Mouse (Mus musculus): ENCODE measurements at regions not wholly inside any gene's neighbourhood (a gene's known extent, or its start where the extent isn't known, plus 50 kb on each side); places are given as distances from the start of the nearest gene placed in this dataset.
"Not testable (repeated sequence)": the region's sequence is repeated elsewhere in the genome, so short reads cannot be mapped to it uniquely, and the experiment has no call there.

DNA sequence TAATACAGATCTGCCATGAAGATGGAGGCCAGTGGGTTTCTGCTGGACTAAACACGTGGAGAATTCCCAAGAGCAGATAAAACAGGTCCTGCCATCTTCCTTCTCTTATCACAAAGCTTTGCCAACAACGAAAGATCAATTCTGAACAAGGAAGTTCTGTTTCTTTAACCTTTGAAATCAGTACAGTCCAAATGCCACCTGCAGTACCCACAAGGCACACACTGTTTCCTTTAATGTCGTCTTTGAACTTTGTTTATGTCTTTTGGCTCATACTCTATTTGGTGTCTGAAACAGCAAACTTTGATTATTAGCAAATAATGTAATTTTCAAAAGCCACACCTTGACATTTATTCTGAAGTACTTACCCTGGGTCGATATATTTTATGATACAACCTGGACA, 536.5 kb downstream of the Bckdhb start:
- ATAC-seq = no peak

DNA sequence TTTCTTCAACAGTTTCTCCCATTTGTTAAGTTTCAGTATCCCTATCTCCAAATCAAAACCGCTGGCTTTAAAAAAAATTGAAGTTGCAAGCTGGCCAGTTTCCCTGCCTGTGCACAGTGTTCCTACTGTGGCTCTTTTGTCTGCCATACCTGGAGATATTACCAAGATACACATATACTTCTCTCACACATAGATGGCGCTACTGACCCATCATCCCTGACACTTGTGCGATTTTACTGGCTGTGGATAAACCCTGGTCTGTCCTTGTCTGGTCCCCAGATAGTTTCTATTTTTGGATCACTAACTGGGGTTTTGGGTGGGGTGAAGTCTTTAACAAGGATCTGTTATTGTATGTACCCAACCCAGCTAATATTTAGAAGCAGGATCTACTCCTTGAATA, 541.8 kb downstream of the Bckdhb start:
- peak; percentile 50 for ATAC-seq

DNA sequence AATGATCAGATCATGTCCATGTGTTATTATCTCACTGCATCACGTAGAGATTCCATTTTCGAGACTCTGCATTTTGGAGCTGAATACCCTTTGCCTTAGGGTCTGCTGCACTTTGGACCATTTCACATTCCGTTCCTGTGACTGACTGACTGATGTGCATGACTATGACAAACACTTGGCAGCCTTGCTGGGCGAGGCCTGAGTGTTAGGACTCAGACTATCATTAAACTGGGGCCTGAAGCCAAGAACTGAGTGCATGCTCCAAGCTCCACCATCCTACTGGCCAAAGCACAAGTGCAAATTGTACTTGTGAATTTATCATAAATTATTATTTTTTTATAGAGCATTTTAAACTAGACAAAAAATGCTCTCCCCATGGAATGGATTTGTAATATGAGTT, 547.8 kb downstream of the Bckdhb start:
- ATAC-seq = no peak

DNA sequence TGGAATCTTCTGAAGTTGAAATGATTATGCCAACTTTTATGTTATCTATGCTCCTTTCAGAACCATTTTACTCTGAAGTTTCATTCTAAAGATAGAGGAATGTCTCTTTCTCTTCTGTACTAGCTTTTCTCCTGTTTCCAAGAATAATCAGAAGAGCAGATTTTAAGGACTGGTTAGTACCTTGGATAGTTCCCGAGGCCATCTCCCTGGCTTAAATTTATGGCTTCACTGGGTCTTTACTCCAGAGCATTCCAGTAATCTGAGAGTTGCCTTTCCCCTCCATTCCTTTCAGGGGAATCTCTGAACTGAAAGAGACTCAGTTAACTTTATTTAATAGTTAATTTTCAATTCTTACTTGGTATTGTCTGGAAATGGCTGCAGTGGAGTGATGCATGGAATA, 551.0 kb downstream of the Bckdhb start:
- ATAC-seq = no peak

DNA sequence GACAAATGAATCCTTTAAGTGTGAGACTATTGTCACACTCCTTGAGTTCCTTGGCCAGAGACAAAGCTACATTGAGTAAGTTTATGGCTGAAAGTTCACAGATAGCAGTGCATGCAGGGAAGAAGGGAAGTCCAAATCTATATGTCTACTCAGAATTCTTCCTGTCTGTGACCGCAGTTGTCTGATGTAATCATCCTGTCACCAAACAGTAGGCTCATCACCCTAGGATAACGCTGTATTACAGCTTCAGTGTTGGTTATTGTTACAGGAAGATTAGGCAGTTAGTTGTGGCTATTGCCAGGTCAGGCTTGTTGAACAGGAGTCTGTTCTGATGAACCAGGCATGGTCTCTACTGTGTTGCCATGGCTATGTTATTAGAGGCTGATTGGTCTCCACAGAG, 574.6 kb downstream of the Bckdhb start:
- ATAC-seq = no peak

DNA sequence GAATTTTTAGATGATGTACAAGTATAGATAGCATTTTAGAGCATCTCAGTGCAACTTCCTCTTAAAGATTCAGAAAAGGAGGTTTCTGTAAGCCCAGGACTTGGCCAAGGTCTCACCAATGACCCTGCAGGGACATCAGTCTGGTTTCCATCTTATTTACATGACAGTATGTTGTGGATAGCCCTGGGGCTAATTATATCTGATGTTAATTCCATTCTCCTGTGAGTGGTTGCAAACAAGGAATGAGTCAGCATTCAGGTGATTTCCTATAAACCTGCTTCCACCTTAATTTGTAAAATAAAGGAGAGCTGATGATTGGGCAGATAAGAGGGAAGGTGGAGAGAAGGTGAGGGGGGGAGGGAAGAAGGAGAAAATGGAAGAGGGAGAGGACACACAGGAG, 578.0 kb downstream of the Bckdhb start:
- ATAC-seq = not testable (repeated sequence)

DNA sequence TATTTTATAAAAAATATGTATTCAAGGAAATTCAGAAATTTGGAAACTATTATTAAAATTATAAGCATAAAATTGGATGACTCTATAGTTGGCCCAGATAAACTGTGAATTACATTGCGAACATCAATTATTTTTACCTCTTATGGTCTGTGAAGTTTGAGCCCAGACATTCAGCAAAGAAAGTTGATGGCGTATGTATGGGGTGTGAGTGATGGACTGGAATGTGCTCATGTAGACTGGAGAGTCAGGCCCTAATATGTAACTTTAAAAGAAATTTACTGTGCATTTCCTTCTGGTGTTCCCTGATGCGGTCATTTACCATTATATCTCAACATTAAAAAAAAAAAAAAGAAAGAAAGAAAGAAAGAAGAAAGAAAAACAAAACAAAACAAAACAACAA, 592.1 kb downstream of the Bckdhb start:
- ATAC-seq = no peak

DNA sequence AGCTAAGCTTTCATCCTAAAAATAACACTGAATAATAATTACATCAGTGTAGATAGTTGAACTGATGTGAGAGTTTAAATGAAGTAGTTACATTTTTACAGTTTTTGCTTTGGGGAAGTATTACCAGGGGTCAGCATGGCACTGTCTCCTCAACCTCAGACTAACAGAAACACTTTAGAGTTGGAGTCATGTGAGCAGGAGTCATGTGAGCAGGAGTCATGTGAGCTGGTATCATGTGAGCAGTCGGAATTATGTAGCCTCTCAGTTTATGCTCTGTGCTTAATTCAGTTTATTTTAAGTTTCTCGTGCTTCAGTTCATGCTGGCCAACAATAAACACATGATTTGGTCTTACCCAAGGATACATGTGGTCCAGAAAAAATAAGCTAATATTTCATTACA, 620.5 kb downstream of the Bckdhb start:
- ATAC-seq = no peak

DNA sequence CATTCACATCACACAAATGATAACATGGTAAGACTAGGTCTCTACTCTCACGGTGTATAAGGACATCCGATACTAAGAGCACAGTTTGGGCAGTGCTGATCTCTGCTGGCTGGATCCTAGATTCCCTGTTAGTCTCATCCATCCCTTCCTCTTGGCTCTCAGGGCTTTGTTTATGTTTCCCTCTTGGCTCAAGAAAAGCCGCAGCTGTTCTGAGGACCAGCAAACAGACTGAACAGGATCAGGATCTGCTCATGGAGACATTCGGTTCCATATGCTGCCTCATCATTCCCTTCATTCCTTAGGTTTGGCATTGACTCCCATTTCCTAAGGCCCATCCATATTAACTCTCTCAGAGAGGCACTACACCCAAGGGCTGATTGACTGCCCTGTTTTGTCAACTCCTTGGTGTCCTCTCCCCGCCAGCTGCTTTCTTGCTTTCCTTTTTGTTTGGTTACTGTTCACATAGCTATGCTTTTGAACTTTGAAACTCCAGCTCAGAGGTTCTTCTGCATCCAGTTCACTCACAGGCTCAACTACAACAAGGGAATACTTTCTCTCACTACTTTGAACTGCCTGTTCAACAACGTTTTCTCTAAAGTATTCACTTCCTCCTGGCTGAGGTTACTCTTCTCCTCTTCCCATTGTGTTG, 623.2 kb downstream of the Bckdhb start:
- ATAC-seq = no peak

DNA sequence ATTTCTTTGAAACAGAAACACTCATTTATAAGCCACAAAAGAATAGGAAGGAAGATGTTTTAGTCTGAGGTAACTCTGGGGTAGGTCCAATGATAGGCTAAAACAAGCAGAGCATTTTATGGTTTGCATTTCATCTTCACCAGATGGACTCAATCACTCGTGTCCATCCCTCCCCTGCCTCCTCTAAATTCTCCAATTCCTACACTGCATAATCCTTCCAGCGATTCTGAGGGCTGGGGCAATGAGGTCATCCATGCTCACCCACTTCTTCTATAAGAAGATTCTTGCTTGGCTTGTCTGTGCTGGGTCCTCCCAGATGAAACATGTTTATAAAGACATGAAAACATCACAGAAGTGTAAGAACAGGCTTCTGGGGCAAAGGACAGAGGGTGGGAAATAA, 630.3 kb downstream of the Bckdhb start:
- no peak for ATAC-seq

DNA sequence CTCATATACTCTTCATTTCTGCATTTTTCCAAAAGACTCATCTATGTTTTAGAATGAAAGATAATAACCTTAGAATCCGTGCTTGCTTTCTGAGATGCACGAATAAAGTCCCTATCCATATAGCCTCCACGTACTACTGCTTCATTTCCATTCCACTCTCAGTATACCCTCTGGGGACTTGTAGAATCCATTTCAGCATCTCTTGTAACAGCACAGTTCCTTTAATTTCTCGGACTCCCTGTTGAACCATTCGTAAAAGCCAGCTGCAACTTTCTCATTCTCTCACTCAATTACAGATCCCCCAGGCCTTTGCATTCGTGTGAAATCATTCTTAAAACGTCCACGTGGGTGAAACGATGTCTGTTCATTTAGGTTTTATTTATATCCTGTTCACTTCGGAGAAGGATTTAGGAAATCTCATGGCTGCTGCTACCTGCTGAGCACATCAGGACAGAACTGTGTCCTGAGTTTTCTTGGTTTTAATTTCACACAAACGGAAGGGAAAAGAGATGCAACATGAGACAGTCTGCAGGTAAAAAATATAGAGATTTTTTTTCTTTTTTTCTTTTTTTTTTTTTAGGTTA, 631.4 kb downstream of the Bckdhb start:
- no peak for ATAC-seq

DNA sequence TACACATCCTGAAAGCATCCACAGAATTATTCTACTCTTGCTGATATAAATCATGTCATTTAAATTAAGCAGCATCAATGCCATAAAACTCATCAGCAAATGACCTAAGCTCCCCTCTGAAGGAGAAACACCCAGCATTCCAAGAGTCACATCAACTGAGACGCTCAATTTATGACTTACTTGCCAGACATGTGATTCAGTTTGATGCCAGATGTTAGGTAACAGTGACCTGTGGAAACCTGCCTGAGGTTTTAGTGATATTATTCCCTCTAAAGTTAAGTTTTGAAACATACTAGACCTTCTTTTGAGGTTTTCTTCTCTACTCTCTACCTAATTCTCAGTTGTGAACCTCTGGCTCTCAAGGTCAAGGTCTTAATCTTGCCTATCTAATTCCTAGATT, 633.4 kb downstream of the Bckdhb start:
- ATAC-seq = no peak

DNA sequence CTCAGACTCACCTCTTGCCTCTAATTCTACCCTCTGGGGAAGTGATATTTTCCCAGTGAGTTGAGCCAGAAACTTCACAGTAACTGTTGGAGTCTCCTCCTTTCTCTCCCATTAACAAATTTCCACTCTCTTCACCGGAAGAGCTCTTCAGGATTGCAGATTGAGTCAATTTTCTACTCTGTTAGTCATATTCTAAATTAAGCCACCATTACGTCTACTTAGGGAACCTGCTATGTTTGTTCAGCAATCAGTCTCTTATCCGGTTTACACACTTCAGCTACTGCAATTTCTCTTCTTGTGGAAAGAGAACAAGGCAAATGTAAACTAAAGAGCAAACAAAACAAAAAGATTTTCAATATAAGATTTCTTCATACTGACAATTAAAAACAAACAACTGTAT, 644.6 kb downstream of the Bckdhb start:
- ATAC-seq = no peak

DNA sequence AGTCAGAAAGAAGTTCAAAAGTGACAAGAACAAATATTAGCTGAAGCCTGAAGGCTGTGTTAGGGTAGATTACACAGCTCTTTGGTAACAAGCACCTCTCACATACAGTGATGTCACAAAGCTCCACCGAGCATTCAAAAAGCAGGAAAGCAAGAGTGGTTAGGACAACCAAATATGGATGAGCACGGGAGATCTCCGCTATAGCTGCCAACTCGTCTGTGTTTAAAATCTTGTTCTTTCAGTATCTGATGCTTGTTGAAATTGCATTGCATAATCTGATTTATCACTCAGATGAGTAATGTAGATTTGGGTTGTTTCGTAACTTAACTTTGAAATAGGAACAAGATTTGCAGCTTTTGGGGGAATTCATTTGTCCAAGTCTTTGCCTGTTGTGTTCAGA, 652.8 kb downstream of the Bckdhb start:
- ATAC-seq = no peak

DNA sequence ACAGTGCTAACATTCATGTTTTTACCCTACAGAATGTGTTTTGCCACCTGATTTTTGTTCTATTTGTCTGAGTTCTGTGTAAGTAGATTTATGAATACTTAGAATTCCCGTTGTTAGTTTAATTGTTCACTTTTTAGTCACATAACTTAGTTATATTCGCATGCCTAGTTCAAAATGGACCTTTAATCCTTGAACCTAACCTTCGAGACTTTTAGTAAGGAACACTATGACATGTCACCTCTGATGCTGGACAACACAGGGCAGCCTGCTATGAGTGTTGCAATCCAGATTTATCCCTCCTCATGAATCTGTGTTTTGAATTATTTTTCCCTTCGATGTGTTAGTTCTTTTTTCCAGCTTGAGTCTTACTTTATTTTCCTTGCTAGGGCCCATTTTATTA, 662.8 kb downstream of the Bckdhb start:
- ATAC-seq = no peak

DNA sequence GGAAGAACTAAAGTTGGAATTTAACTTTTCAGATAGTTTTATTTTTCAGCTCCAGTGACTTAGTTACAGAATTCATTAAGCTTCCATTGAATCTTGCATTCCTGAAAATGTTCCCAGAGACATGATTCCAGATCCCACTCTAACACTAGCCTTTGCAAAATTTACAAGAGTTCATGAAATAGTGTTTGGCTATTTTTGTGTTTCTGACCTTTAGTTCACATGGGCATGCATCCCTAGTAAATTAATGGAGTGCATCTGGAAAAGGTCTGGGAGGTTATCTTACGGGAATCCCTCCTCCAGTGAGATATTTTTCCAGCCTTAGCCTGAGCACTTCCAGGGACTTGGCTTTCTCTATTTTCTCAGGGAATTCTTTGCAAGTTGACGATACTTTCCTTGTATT, 669.8 kb downstream of the Bckdhb start:
- no peak for ATAC-seq

Measured in inflammation-experienced regulatory T-cells, adult 6 months (primary cell).